Mouse (Mus musculus) C2C12 (cell line): ENCODE results near the gene Tcl1b5. TPM values are rescaled to one million over a fixed set of nuclear protein-coding genes. Genes with fewer than 3 reads are reported as not detected.

Source experiments
- H3K27me3 ChIP-seq: one replicate; pipeline ENCODE4 v1.6.1; 2011; ENCODE audit not compliant: control insufficient read depth, insufficient read depth, insufficient read length
- H3K36me3 ChIP-seq: one replicate; pipeline ENCODE4 v1.6.1; 2011; ENCODE audit not compliant: control insufficient read depth, insufficient read depth
- H3K4me3 ChIP-seq: one replicate; pipeline ENCODE4 v1.5.1; 2011; ENCODE audit warnings: mild to moderate bottlenecking, control low read depth; ENCODE audit not compliant: poor library complexity, insufficient read depth, severe bottlenecking
- H3K79me2 ChIP-seq: one replicate; pipeline ENCODE4 v1.6.1; 2011; ENCODE audit not compliant: control insufficient read depth, insufficient read depth
- H3K79me3 ChIP-seq: one replicate; pipeline ENCODE4 v1.6.1; 2011; ENCODE audit warnings: low read depth, control low read depth
- H3ac ChIP-seq: one replicate; pipeline ENCODE3; 2011; ENCODE audit warnings: low read depth; ENCODE audit not compliant: control insufficient read depth, insufficient read length
- CEBPB ChIP-seq: IDR thresholded peaks from one replicate; pipeline ENCODE4 v1.6.1; 2011; ENCODE audit warnings: low read depth, mild to moderate bottlenecking, control low read depth, moderate library complexity
- CTCF ChIP-seq: IDR thresholded peaks from one replicate; pipeline ENCODE4 v1.5.1; 2011; ENCODE audit not compliant: control insufficient read depth, insufficient read depth, insufficient read length
- FOSL1 ChIP-seq: IDR thresholded peaks from one replicate; pipeline ENCODE4 v1.8.0; 2011; ENCODE audit warnings: mild to moderate bottlenecking, low read length; ENCODE audit not compliant: poor library complexity, insufficient read depth, severe bottlenecking
- MAX ChIP-seq: IDR thresholded peaks from one replicate; pipeline ENCODE4 v1.6.1; 2011; ENCODE audit warnings: mild to moderate bottlenecking, control low read depth
- MYOD1 ChIP-seq: IDR thresholded peaks from one replicate; pipeline ENCODE4 v1.6.1; 2011; ENCODE audit warnings: low read depth; ENCODE audit not compliant: control insufficient read depth, insufficient read length
- MYOG ChIP-seq: IDR thresholded peaks from one replicate; pipeline ENCODE4 v1.6.1; 2011; ENCODE audit not compliant: control insufficient read depth, insufficient read length; ENCODE audit errors: extremely low read depth
- USF1 ChIP-seq: IDR thresholded peaks from one replicate; pipeline ENCODE4 v1.6.1; 2011; ENCODE audit warnings: low read depth, mild to moderate bottlenecking, control low read depth, moderate library complexity
- polyA plus RNA-seq: library from polyadenylated mRNA; unstranded; fragments of >200 nt; fragmentation: generic; extraction: Trizol; gene quantifications from one replicate; pipeline ENCODE4 v1.2.1, GENCODE M21; 2012; ENCODE audit warnings: missing spikeins

Tcl1b5 gene
- polyA plus RNA-seq, 1 experiment = not detected

GRCm38 (mm10) chr12:105207071-105207470 lies 30.9 kb downstream of the Tcl1b5 start:
- H3ac ChIP-seq = no peak overlapping the region
- H3K27me3 ChIP-seq = peaks cover 14% of the 10 kb centered on the region
- H3K36me3 ChIP-seq = no peaks in the 10 kb centered on the region
- no peaks in the 10 kb centered on the region for H3K79me3 ChIP-seq
- H3K4me3 ChIP-seq = no peak overlapping the region
- H3K79me2 ChIP-seq = no peaks in the 10 kb centered on the region
- TF ChIP-seq CTCF (no peak), MYOD1 (no peak), MYOG (no peak), MAX (no peak), USF1 (no peak), CEBPB (no peak), FOSL1 (no peak)

GRCm38 (mm10) chr12:105208441-105208840 lies 32.3 kb downstream of the Tcl1b5 start:
- H3K79me2 ChIP-seq = no peaks in the 10 kb centered on the region
- no peak overlapping the region for H3K4me3 ChIP-seq
- H3ac ChIP-seq = no peak overlapping the region
- TF ChIP-seq USF1 (no peak), FOSL1 (no peak), MYOD1 (no peak), MAX (no peak)
- no peaks in the 10 kb centered on the region for H3K79me3 ChIP-seq
- H3K36me3 ChIP-seq = no peaks in the 10 kb centered on the region
- H3K27me3 ChIP-seq = peaks cover 14% of the 10 kb centered on the region

GRCm38 (mm10) chr12:105209231-105209630 lies 33.1 kb downstream of the Tcl1b5 start:
- H3K36me3 ChIP-seq = no peaks in the 10 kb centered on the region
- TF ChIP-seq USF1 (no peak), CTCF (no peak), CEBPB (no peak), MYOG (no peak), FOSL1 (no peak), MYOD1 (no peak), MAX (no peak)

GRCm38 (mm10) chr12:105217101-105217760 lies 41.1 kb downstream of the Tcl1b5 start:
- Histone ChIP-seq H3K27me3 (peaks cover 10% of the 10 kb centered on the region), H3ac (no peak overlapping the region), H3K79me3 (no peaks in the 10 kb centered on the region), H3K79me2 (no peaks in the 10 kb centered on the region), H3K4me3 (no peak overlapping the region), H3K36me3 (no peaks in the 10 kb centered on the region)
- TF ChIP-seq MAX (no peak), FOSL1 (no peak), MYOD1 (no peak), MYOG (no peak), CTCF (no peak), USF1 (no peak), CEBPB (no peak)

More at GRCm38 (mm10) chr12:105209231-105209630, 33.1 kb downstream of the Tcl1b5 start:
- Histone ChIP-seq H3K79me3 (no peaks in the 10 kb centered on the region), H3K27me3 (peaks cover 14% of the 10 kb centered on the region), H3ac (no peak overlapping the region), H3K4me3 (no peak overlapping the region), H3K79me2 (no peaks in the 10 kb centered on the region)

- TF ChIP-seq CTCF (no peak), MAX (no peak), MYOD1 (no peak), FOSL1 (no peak), CEBPB (no peak), MYOG (no peak), USF1 (no peak)
- H3ac ChIP-seq = no peak within 1 kb of the TSS
- no peak within 1 kb of the TSS for H3K4me3 ChIP-seq
- no peaks in the 10 kb centered on the region for H3K36me3 ChIP-seq
- H3K79me2 ChIP-seq = no peaks in the 10 kb centered on the region
- H3K79me3 ChIP-seq = no peaks in the 10 kb centered on the region
- H3K27me3 ChIP-seq = no peaks in the 10 kb centered on the region
Observed at GRCm38 (mm10) chr12:105222601-105223319, 46.6 kb downstream of the Tcl1b5 start, which contains the start of gene Tcl1. Tcl1 (minus strand) TSS chr12:105222793.
